Mouse (Mus musculus): ENCODE measurements at regions not wholly inside any gene's neighbourhood (a gene's known extent, or its start where the extent isn't known, plus 50 kb on each side); places are given as distances from the start of the nearest gene placed in this dataset.

- in situ Hi-C loops (cut with MboI, MseI): loop anchor here in 1 of 2 experiments (25.0 kb wide), 1 partner anchor 731 kb away; the partner anchor contains the start of gene Cpsf4l
These were observed 224.9 kb upstream of the Rpl38 start for GRCm38 (mm10) chr11:114443444-114443843.

DNA sequence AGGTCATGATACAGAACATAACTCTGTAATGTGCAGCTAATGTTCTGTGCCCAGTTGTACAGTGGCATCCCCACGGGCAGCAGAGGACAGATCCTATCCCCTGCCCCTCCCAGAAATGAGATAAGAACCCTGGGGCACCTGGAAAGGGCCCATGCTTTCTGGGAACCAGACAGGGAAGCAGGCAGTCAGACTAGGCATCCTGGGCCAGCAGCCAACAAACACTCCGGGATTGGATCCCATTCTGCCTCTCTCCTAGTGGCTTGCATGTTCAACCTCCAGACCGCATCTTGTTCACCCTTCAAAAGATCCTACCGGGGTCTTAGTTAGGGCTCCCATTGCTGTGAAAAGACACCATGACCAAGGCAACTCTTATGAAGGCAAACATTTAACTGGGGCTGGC lies 229.0 kb upstream of the Rpl38 start:
- in situ Hi-C loops (cut with MboI, MseI): loop anchor here in 1 of 2 experiments (25.0 kb wide), 1 partner anchor 727 kb away; the partner anchor contains the start of gene Cpsf4l

DNA sequence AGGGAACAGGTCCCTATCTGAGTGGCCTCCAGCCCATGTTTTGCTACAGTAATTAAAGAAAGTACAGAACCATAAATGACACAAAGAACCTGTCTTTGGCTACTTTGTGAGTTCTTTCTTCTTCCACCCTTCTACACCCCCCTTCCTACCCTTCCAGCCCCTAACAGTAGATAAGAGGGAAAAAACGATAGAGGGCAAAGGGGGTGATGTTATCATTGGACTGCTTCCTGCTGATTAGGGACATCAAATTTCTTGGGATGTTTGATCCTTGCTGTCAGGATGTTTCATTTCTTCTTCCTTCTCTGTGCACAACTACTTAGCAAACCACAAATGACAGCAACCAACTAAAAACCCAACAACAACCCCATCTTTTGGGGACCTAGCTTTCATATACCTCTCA lies 232.5 kb upstream of the Rpl38 start:
- in situ Hi-C loops (cut with MboI, MseI): loop anchor here in 1 of 2 experiments (25.0 kb wide), 1 partner anchor 723 kb away; the partner anchor contains the start of gene Cpsf4l

DNA sequence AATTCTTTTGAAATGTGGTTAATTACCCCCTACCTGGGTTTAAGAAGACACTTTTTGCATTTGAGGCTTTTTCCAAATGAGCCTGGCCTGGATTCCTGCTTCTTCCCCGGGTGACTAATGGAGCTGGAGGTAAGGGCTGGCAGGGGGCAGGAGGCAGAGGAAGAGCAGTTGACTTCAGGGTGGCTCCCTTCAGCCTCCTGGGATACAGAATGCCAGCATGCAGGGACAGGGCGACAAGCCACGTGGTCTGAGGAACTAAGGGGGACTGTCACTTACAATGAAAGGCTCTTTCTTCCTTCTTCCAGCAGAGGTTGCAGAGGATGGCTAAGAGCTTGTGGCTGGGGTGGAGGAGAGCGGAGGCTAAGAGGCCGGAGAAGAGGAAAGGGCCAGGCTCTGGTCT lies 234.8 kb upstream of the Rpl38 start:
- in situ Hi-C loops (cut with MboI, MseI): loop anchor here in 1 of 2 experiments (25.0 kb wide), 1 partner anchor 721 kb away; the partner anchor contains the start of gene Cpsf4l

DNA sequence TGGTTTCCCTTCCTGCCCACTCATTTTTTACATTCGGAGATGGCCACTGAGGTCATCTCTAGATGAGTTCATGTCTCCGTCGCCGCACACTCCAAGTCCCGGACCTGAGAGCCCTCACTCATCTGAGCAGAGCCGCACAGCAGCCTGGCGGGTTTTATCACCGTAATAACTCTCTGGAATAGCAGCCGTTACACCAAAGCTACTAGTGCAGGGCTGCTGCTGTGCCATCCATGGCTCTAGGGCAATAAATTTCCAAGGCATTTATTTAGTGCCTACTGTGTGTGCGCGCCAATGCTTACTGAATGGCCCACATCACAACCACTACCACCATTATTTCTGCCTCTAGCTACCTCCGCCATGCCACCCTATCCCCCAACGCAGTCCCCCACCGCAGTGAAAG lies 242.9 kb upstream of the Rpl38 start:
- in situ Hi-C loops (cut with MboI, MseI): loop anchor here in 1 of 2 experiments (25.0 kb wide), 1 partner anchor 713 kb away; the partner anchor contains the start of gene Cpsf4l

DNA sequence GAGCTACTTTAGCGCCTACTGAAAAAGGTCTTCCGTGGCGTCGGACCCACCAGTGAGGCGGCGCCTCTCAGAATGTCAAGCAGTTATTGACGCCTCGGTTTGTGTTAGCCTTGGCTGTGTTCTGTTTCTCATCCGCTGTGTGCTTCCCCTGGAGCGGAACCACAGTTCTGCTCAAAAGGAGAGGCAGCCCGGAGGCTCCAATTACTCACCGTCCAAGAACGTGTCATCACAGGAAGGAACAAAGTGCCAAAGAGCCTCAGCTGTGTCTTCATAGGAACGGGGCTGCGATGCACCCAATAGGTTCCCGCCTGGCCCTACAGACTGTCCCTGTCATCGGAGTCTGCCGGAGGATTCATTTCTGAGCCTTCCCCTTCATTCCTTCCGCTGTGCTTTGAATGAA lies 245.0 kb upstream of the Rpl38 start:
- in situ Hi-C loops (cut with MboI, MseI): no loop called here

- in situ Hi-C loops (cut with MboI, MseI): no loop called here
These were observed 249.3 kb upstream of the Rpl38 start for GRCm38 (mm10) chr11:114419002-114419401.

DNA sequence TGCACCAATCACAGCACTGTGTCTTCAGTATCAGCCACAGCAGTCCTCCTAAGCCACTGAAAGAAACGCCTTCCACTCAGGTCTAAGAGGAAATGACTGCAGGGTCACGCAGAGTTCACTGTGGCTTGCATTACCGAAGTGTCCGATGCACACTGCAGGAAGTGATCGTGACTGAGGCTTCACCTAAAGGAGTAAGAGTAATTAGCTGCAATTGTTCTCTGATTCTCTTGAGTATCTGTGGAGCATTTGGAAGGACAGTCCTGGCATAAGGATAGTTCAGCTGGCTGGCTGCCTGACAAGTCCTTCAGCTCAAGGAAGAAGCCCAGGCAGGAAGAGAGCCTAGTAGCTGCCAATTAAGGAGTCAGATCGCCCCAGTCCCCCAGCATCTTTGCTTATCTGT lies 252.2 kb upstream of the Rpl38 start:
- in situ Hi-C loops (cut with MboI, MseI): no loop called here

DNA sequence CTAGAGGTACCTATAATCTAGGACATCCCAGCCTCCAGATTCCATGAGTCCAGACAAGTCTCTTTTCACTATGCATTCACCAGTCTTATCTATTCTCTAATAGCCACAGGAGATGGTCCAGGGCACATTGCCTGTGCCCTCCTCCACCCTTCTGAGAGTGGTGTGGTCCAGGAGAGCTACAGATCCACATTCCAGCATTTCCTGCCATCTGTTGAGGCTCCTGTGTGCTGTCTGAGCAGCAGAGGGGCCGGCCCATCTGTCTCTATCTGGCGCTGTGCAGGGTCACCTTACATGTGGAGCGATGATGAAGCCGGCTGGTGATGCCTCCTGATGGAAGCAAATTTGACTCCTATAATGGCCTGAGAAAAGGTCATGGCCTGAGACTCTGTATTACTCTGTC lies 263.9 kb upstream of the Rpl38 start:
- in situ Hi-C loops (cut with MboI, MseI): no loop called here

DNA sequence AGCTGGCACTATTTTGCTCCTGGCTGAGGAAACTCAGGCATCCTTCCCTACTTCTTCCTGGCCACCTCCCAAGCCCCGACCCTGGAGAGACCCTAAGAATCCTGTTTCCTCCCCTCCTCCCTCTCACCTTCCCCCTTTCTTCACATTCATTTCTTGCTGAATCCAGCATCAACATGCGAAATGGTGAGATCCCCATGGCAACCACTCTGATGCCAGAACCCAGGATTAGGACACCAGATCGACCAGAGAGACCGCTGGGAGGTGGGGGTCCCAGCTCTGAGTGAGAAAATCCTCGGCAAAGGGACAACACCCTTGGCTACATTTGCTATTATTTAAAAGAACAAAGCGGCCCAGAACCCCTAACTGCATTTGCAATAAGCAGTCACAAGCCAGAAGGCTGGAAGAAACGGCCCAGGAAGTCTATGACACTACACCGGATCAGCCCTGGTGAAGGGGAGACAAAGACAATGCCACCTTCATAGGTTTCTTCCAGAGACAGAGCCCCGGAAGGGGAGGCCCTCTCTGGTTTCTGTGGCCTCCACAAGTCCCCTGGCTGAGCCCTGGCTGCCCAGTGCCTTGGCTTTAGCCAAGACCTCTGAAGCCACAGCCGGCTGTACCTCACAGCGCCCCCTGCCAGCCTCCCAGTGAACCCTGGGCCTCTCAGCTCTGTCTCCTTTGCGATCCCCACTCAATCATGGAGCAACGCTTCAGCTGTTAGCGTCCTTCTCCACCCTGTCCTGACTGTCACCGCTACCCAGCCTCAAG lies 265.6 kb upstream of the Rpl38 start:
- in situ Hi-C loops (cut with MboI, MseI): no loop called here

DNA sequence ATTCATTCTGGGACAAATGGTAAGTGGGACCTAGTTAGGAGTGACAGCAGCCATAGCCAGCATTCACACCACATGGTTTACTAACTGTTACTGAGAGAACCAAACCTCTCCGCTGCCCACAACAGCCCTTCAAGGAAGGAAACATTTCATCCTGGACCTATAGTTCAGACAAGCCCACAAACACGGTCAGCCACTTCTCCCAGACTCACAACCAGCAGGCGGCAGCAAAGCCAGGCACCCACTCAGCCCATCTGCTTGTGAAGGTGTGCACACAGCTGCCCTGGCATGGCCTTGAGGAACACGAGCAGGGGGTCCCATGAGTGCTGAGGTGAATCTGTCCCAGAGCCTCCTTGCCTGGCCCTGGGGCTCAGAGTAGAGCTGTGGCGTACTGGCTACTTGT lies 267.6 kb upstream of the Rpl38 start:
- in situ Hi-C loops (cut with MboI, MseI): no loop called here

GRCm38 (mm10) chr11:114392161-114392560 lies 276.2 kb upstream of the Rpl38 start:
- in situ Hi-C loops (cut with MboI, MseI): no loop called here

GRCm38 (mm10) chr11:114391553-114391952 lies 276.8 kb upstream of the Rpl38 start:
- in situ Hi-C loops (cut with MboI, MseI): no loop called here

DNA sequence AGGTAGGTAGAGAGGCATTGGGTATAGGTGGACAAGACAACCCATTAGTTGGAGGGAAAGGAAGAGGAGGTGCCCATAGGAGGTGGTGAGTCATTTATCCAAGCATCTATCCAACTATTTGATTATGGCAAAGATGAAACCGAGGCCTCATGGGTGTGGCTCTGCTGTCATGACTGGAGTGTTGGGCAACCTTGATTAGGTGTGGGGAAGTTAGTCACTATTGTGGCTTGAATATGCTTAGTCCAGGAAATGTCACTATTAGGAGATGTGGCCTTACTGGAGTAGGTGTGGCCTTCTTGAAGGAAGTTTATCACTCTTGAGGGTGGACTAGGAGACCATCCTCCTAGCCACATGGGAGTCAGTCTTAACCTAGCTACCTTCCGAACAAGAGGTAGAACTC lies 281.2 kb upstream of the Rpl38 start:
- in situ Hi-C loops (cut with MboI, MseI): no loop called here

GRCm38 (mm10) chr11:114379411-114379824 lies 288.9 kb upstream of the Rpl38 start:
- in situ Hi-C loops (cut with MboI, MseI): no loop called here

GRCm38 (mm10) chr11:114375921-114376320 lies 292.4 kb upstream of the Rpl38 start:
- in situ Hi-C loops (cut with MboI, MseI): no loop called here

DNA sequence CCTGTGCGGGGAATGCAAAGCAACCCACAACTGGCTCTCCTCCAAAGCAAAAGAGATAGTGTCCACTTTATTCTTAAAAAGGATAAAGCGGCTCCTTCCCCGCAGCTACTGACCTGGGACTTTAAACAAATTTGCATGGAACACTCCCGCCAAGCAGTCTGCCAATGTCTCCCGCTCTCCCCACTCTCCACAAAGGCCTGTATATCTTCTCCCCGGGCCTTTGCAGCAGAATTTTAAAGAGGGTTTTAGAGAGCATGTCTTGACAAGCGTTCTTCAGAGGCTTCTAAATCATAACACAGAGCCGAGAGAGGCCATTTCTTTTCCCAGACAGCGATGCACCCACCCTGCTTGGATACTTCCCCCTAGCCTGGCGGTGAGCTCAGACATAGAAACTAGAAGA lies 297.6 kb upstream of the Rpl38 start:
- in situ Hi-C loops (cut with MboI, MseI): no loop called here

DNA sequence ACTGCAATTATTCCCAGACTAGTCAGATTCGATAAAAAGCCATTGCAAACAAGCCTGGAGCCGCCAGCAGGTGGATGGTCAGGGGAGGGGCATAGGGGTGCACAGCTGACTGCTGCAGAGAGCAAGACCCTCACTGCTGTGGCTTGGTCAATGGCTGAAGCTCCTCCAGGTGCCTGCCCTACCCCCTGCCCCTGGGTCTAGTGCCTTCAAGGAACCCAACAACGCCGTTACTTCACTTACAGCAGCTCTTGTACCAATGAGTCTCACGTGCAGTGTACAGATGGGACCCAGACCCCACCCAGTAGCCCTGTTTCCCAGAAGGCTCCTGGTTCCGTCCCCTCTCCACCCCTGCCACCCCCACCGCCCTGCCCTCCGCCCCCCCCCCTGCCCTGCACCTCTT lies 300.5 kb upstream of the Rpl38 start:
- in situ Hi-C loops (cut with MboI, MseI): loop anchor here in 1 of 2 experiments (10.0 kb wide), 1 partner anchor 267 kb away; no protein-coding TSS in a partner anchor

DNA sequence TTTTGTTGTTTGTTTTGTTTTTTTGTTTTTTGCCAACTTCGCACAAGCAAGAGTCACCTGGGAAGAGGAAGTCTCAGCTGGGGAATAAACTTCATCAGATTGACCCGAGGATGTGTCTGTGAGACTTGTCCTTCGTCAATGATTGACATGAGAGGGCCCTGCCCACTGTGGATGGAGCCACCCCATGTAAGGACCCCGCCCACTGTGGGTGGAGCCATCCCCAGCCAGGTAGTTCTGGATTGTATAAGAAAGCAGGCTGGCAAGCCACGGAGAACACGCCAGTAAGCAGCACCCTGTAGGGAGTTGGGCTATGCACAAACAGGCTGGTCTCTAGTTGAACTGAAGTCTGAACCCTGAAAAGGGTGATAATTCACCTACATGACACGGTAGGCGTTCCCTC lies 294.1 kb upstream of the Sdk2 start:
- in situ Hi-C loops (cut with MboI, MseI): loop anchor here in 1 of 2 experiments (10.0 kb wide), 1 partner anchor 274 kb away; no protein-coding TSS in a partner anchor

- in situ Hi-C loops (cut with MboI, MseI): loop anchor here in 1 of 2 experiments (10.0 kb wide), 1 partner anchor 274 kb away; no protein-coding TSS in a partner anchor
These were observed 293.5 kb upstream of the Sdk2 start for GRCm38 (mm10) chr11:114360321-114360720.

GRCm38 (mm10) chr11:114352146-114352795 lies 285.4 kb upstream of the Sdk2 start:
- in situ Hi-C loops (cut with MboI, MseI): no loop called here

DNA sequence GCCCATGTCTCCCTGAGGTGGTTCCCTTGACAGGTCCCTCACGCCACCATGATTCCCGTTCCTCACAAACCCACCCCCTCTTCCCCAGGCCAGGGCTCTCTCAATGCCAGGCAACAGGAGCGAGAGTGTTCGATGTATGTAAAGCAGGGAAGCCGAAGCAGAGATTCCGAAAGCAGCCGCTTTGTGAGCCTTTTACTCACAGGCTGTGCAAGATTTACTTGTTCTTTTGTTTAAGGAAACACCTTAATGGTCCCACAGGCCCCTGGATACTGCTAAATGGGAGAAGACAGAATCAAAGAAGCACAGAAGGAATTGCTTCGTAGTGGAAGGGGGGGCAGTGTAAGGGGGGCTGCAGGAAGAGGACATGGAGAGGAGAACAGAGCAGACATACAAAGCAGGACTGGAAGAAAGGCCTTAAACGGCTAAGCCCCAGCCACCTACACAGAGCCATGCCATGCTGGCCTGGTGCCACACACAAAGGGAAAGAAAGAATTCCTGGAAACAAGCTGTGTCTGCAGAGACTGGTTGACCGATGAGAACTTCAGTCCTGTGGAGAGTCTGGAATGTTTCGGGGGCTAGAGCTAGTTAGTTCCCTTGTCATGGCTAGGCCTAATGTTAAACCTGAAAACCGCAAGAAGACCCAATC lies 270.1 kb upstream of the Sdk2 start:
- in situ Hi-C loops (cut with MboI, MseI): no loop called here
